In genomic region chr1:38733201-38733600, GRCm38 (mm10) we compare ENCODE assay signal across 35 mouse cellular contexts.
"Had no signal": no experiment of that assay in that cellular context is flagged by ENCODE, and none has a peak within 500 bp of the region (broad histone marks: within the 10 kb centered on the region; RNA-seq: fewer than 3 reads in every experiment).

No protein-coding gene starts in this region.

- H3K36me3 ChIP-seq: heart, embryonic 10.5 days; heart, embryonic 12.5 days; heart, embryonic 13.5 days; heart, embryonic 15.5 days; hindbrain, embryonic 10.5 days; hindbrain, embryonic 12.5 days; hindbrain, embryonic 13.5 days; hindbrain, embryonic 15.5 days; intestine, embryonic 15.5 days; kidney, embryonic 15.5 days had no signal

- H3K9me3 ChIP-seq: heart, embryonic 10.5 days; heart, embryonic 12.5 days; heart, embryonic 13.5 days; heart, embryonic 15.5 days; hindbrain, embryonic 10.5 days; hindbrain, embryonic 12.5 days; hindbrain, embryonic 13.5 days; hindbrain, embryonic 15.5 days; intestine, embryonic 15.5 days; kidney, embryonic 15.5 days had no signal

- ATAC-seq: hindbrain, embryonic 16.5 days; hindbrain, postnatal 0 days; inflammation-experienced regulatory T-cells, adult 6 months; intestine, embryonic 15.5 days; intestine, embryonic 16.5 days; intestine, postnatal 0 days had no signal

- H3K9ac ChIP-seq: heart, embryonic 12.5 days; heart, embryonic 13.5 days; heart, embryonic 15.5 days; hindbrain, embryonic 12.5 days; hindbrain, embryonic 13.5 days; hindbrain, embryonic 14.5 days; hindbrain, embryonic 15.5 days; intestine, embryonic 15.5 days; kidney, embryonic 15.5 days had no signal

- H3K27ac ChIP-seq: heart, embryonic 10.5 days; heart, embryonic 13.5 days; heart, embryonic 15.5 days; hindbrain, embryonic 10.5 days; hindbrain, embryonic 12.5 days; hindbrain, embryonic 13.5 days; hindbrain, embryonic 14.5 days; hindbrain, embryonic 15.5 days; hindbrain, postnatal 0 days; intestine, embryonic 15.5 days; kidney, embryonic 15.5 days; kidney, postnatal 0 days; layer of hippocampus, adult 2 months; left cerebral cortex, adult 2 months had no signal

- H3K27me3 ChIP-seq: heart, embryonic 12.5 days; heart, embryonic 13.5 days; heart, embryonic 15.5 days; hindbrain, embryonic 13.5 days; hindbrain, embryonic 15.5 days; intestine, embryonic 15.5 days; kidney, embryonic 15.5 days had no signal

- H3K4me3 ChIP-seq: heart, embryonic 10.5 days; heart, embryonic 12.5 days; heart, embryonic 13.5 days; heart, embryonic 15.5 days; hindbrain, embryonic 10.5 days; hindbrain, embryonic 12.5 days; hindbrain, embryonic 13.5 days; hindbrain, embryonic 15.5 days; intestine, embryonic 15.5 days; kidney, embryonic 15.5 days; layer of hippocampus, adult 2 months; left cerebral cortex, adult 2 months had no signal

- H3K4me1 ChIP-seq: heart, embryonic 15.5 days; intestine, embryonic 15.5 days had no signal

- H3K4me2 ChIP-seq: heart, embryonic 12.5 days; heart, embryonic 13.5 days; heart, embryonic 15.5 days; hindbrain, embryonic 12.5 days; hindbrain, embryonic 13.5 days; hindbrain, embryonic 14.5 days; hindbrain, embryonic 15.5 days; intestine, embryonic 15.5 days; kidney, embryonic 15.5 days had no signal

- DNase-seq: heart, postnatal 10 days; heart, postnatal 14 days; heart, postnatal 36 days; heart, postnatal 4 days; kidney, adult 11 months; kidney, adult 18-20 months; kidney, adult 2 months; kidney, adult 8-10 months; kidney, adult 9 months; kidney, postnatal 10 days; kidney, postnatal 14 days; kidney, postnatal 25 days; kidney, postnatal 36 days; kidney, postnatal 4 days; layer of hippocampus, adult 9-11 months; layer of hippocampus, postnatal 36 days had no signal
